Mouse (Mus musculus): ENCODE measurements around the gene Arpc3.
"Not testable (repeated sequence)": the region's sequence is repeated elsewhere in the genome, so short reads cannot be mapped to it uniquely, and the experiment has no call there.

The Arpc3 gene

GRCm38 (mm10) chr5:122396791-122397190, 5.1 kb downstream of the Arpc3 start:
- in situ Hi-C loops (cut with MboI; ENCODE audit: unreplicated experiment in 2 of 2): no loop called here

- in situ Hi-C loops (cut with MboI; ENCODE audit: unreplicated experiment in 2 of 2): no loop called here
These were observed 5.8 kb downstream of the Arpc3 start for GRCm38 (mm10) chr5:122397495-122397894.

- in situ Hi-C loops (cut with MboI; ENCODE audit: unreplicated experiment in 2 of 2): loop anchor here in 1 of 2 experiments (5.0 to 10.0 kb wide), 2 partner anchors 325 to 467 kb away; no protein-coding TSS in a partner anchor
These were observed 8.2 kb downstream of the Arpc3 start for GRCm38 (mm10) chr5:122399871-122400270.

- in situ Hi-C loops (cut with MboI; ENCODE audit: unreplicated experiment in 2 of 2): loop anchor here in 1 of 2 experiments (5.0 to 10.0 kb wide), 2 partner anchors 324 to 467 kb away; no protein-coding TSS in a partner anchor
These were observed 9.1 kb downstream of the Arpc3 start for GRCm38 (mm10) chr5:122400628-122401302.

GRCm38 (mm10) chr5:122401303-122401640, 9.6 kb downstream of the Arpc3 start:
- in situ Hi-C loops (cut with MboI; ENCODE audit: unreplicated experiment in 2 of 2): loop anchor here in 1 of 2 experiments (5.0 to 10.0 kb wide), 2 partner anchors 324 to 466 kb away; no protein-coding TSS in a partner anchor

- in situ Hi-C loops (cut with MboI; ENCODE audit: unreplicated experiment in 2 of 2): loop anchor here in 1 of 2 experiments (5.0 to 10.0 kb wide), 2 partner anchors 323 to 465 kb away; no protein-coding TSS in a partner anchor
These were observed 10.5 kb downstream of the Arpc3 start for GRCm38 (mm10) chr5:122402160-122402559.

GRCm38 (mm10) chr5:122402772-122403171, 11.1 kb downstream of the Arpc3 start:
- in situ Hi-C loops (cut with MboI; ENCODE audit: unreplicated experiment in 2 of 2): loop anchor here in 1 of 2 experiments (5.0 to 10.0 kb wide), 2 partner anchors 322 to 465 kb away; no protein-coding TSS in a partner anchor

GRCm38 (mm10) chr5:122403362-122403761, 11.7 kb downstream of the Arpc3 start:
- in situ Hi-C loops (cut with MboI; ENCODE audit: unreplicated experiment in 2 of 2): loop anchor here in 1 of 2 experiments (5.0 to 10.0 kb wide), 2 partner anchors 321 to 464 kb away; no protein-coding TSS in a partner anchor

GRCm38 (mm10) chr5:122405537-122405936, 13.9 kb downstream of the Arpc3 start:
- in situ Hi-C loops (cut with MboI; ENCODE audit: unreplicated experiment in 2 of 2): loop anchor here (5.0 to 10.0 kb wide), 3 partner anchors 222 to 319 kb away; no protein-coding TSS in a partner anchor

- in situ Hi-C loops (cut with MboI; ENCODE audit: unreplicated experiment in 2 of 2): loop anchor here (5.0 to 10.0 kb wide), 3 partner anchors 217 to 315 kb away; no protein-coding TSS in a partner anchor
These were observed 18.3 kb downstream of the Arpc3 start for GRCm38 (mm10) chr5:122409692-122410645.

GRCm38 (mm10) chr5:122411892-122412291, 20.2 kb downstream of the Arpc3 start:
- in situ Hi-C loops (cut with MboI; ENCODE audit: unreplicated experiment in 2 of 2): loop anchor here in 1 of 2 experiments (10.0 kb wide), 1 partner anchor 313 kb away; no protein-coding TSS in a partner anchor

GRCm38 (mm10) chr5:122412826-122413225, 21.1 kb downstream of the Arpc3 start:
- in situ Hi-C loops (cut with MboI; ENCODE audit: unreplicated experiment in 2 of 2): loop anchor here in 1 of 2 experiments (10.0 kb wide), 1 partner anchor 312 kb away; no protein-coding TSS in a partner anchor

- in situ Hi-C loops (cut with MboI; ENCODE audit: unreplicated experiment in 2 of 2): loop anchor here in 1 of 2 experiments (10.0 kb wide), 1 partner anchor 310 kb away; no protein-coding TSS in a partner anchor
These were observed 22.7 kb downstream of the Arpc3 start for GRCm38 (mm10) chr5:122414351-122414750.

GRCm38 (mm10) chr5:122415465-122415864, 23.8 kb downstream of the Arpc3 start:
- in situ Hi-C loops (cut with MboI; ENCODE audit: unreplicated experiment in 2 of 2): loop anchor here in 1 of 2 experiments (10.0 kb wide), 1 partner anchor 309 kb away; no protein-coding TSS in a partner anchor

GRCm38 (mm10) chr5:122420676-122421075, 29.0 kb downstream of the Arpc3 start:
- in situ Hi-C loops (cut with MboI; ENCODE audit: unreplicated experiment in 2 of 2): not testable (repeated sequence)

- in situ Hi-C loops (cut with MboI; ENCODE audit: unreplicated experiment in 2 of 2): no loop called here
These were observed 29.8 kb downstream of the Arpc3 start, which contains the start of gene Anapc7 for GRCm38 (mm10) chr5:122421271-122422068. TSS of gene Anapc7 (plus strand) at chr5:122421693.

GRCm38 (mm10) chr5:122422071-122422964, 30.6 kb downstream of the Arpc3 start:
- in situ Hi-C loops (cut with MboI; ENCODE audit: unreplicated experiment in 2 of 2): no loop called here

- in situ Hi-C loops (cut with MboI; ENCODE audit: unreplicated experiment in 2 of 2): no loop called here
These were observed 31.4 kb downstream of the Arpc3 start for GRCm38 (mm10) chr5:122423083-122423482.

All from v-Abl transformed pro-B cells (cell line).